Mouse (Mus musculus) heart, postnatal 0 days (tissue): ENCODE data around the gene Arhgap28.

Experiments used
- CTCF ChIP-seq: IDR thresholded peaks from 2 replicates; pipeline ENCODE4 v1.5.1; 2016; ENCODE audit warnings: antibody characterized with exemption, control low read depth, low read depth
- EP300 ChIP-seq: IDR thresholded peaks from 2 replicates; pipeline ENCODE4 v1.6.1; 2016; ENCODE audit warnings: antibody characterized with exemption, low read depth

DNA sequence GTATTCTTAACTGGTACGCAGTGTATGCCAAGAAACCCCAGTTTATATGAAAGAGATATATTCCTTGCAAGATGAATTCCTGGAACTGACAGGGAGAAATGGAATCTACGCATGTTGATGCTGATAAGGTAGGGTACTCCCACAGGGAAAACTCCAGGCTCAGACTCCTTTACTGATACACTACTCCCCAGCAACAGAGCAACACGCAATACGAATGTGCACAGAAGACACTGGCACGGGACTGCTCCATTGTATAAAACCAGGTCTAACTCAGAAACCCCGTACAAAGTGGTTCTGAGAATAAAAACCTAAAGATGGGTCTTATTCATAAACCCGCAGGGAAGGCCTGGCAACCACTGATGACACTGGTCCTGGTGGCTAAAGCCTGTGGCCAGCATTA is 45.0 kb downstream of the Arhgap28 start:
- TF ChIP-seq CTCF (no peak), EP300 (no peak)
